Mouse (Mus musculus): ENCODE measurements around the gene Zbed6. TPM values are rescaled to one million over a fixed set of nuclear protein-coding genes. Genes with fewer than 3 reads are reported as not detected.
"Not testable (repeated sequence)": the region's sequence is repeated elsewhere in the genome, so short reads cannot be mapped to it uniquely, and the experiment has no call there.

Zbed6 gene
- total RNA-seq, 2 experiments from 2014 or later = 5.5 to 6.0 TPM

DNA sequence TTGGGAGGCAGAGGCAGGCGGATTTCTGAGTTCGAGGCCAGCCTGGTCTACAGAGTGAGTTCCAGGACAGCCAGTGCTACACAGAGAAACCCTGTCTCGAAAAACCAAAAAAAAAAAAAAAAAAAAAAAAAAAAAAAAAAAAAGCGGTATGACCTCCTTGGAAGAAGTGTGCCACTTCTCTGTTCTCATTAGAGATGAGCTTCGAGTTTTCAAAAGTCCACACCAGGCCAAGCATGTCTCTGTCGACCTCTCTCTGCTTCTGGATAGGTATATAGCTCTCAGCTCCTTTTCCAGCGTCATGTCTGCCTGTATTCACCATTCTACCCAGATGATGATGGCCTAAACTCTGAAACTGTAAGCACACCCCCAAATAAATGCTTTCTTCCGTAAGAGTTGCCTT, 5.0 kb upstream of the Zbed6 start:
- intact Hi-C loops (cut with DNase I) = not testable (repeated sequence)

GRCm38 (mm10) chr1:133664203-133664970, 3.7 kb upstream of the Zbed6 start:
- intact Hi-C loops (cut with DNase I) = loop anchor here (5.0 kb wide), 1 partner anchor 243 kb away; the partner anchor contains the start of gene Optc
- no peak for DNase-seq (ENCODE audit: low spot score in 2 of 2)

More for the DNA sequence above, 5.0 kb upstream of the Zbed6 start:
- DNase-seq (ENCODE audit: low spot score in 2 of 2) = not testable (repeated sequence)

GRCm38 (mm10) chr1:133663427-133663826, 2.7 kb upstream of the Zbed6 start:
- DNase-seq (ENCODE audit: low spot score in 2 of 2) = peak; percentile 33 to 82
- intact Hi-C loops (cut with DNase I) = loop anchor here (5.0 kb wide), 1 partner anchor 244 kb away; the partner anchor contains the start of gene Optc

DNA sequence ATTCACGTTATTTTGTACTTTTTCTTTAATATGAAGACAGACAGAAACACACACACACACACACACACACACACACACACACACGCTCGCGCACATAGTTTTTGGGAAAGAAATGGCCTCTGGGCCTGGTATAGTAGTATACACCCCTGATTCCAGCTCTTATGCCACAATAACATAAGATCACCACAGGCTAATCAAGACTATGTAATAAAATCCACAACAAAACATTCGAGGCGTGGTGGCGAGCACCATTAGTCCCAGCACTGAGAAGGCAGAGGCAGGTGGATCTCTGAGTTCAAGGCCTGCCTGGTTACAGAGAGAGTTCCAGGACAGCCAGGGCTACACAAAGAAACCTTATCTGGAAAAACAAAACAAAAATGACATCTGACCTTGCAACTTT, 2.3 kb upstream of the Zbed6 start:
- intact Hi-C loops (cut with DNase I) = loop anchor here (5.0 kb wide), 1 partner anchor 244 kb away; the partner anchor contains the start of gene Optc
- no peak for DNase-seq (ENCODE audit: low spot score in 2 of 2)

GRCm38 (mm10) chr1:133661203-133661933, 683 bp upstream of the Zbed6 start, which contains the start of gene Gm38394:
Gene Gm38394 (minus strand): TSS chr1:133661318.
- peak; percentile 94 to 97 for DNase-seq (ENCODE audit: low spot score in 2 of 2)
- intact Hi-C loops (cut with DNase I) = loop anchor here (5.0 kb wide), 1 partner anchor 246 kb away; the partner anchor contains the start of gene Optc

- DNase-seq (ENCODE audit: low spot score in 2 of 2) = no peak
- intact Hi-C loops (cut with DNase I) = no loop called here
Measured at GRCm38 (mm10) chr1:133658878-133659277, 1.8 kb downstream of the Zbed6 start.

GRCm38 (mm10) chr1:133656811-133657210, 3.9 kb downstream of the Zbed6 start:
- intact Hi-C loops (cut with DNase I) = no loop called here
- DNase-seq (ENCODE audit: low spot score in 2 of 2) = no peak

DNA sequence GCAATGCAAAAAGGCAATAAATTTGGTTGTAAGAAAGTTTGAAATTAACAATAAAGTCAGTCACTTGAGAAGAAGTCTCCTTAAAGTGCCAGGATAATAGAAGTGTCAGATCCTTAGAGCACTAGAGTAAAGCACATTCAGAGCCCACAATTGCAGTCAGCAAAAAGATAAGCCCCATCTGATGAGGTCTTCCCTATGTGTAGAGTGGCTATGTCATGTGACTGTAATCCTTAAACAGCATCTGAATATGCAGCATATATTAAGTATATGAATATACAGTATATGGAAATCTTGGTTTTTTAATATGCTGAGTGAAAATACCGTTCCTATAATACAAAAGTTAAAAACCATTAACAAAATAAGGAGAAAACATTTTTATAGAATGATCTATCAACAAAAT, 7.7 kb downstream of the Zbed6 start:
- intact Hi-C loops (cut with DNase I) = no loop called here
- no peak for DNase-seq (ENCODE audit: low spot score in 2 of 2)

DNA sequence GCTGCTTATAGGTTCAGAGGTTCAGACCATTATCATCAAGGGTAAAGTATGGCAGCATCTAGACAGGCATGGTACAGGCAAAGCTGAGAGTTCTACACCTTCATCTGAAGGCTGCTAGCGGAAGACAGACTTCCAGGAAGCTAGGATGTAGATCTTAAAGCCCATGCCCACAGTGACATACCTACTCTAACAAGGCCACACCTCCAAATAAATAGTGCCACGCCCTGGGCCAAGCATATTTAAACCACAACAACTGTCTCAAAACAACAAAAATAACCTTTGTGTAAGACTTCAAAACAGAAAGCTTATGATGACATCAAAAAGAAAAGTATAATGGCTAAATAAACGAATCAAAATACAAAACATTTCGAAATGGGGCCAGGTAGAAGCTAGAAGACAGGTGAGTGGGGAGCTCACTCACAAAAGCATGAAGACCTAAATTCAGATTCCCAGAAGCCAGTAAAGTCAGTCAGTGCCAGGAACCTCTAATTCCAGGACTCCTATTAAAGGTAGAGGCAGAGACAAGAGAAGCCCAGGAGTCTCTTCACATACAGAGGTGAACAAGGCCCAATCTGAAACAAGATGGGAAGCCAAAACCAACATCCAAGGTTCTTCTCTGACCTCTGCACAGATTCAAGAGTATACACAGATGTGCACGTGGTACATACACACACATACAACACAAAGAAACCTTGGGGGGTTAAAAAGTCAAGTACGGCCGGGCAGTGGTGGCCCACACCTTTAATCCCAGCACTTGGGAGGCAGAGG, 10.2 kb downstream of the Zbed6 start:
- intact Hi-C loops (cut with DNase I) = no loop called here

GRCm38 (mm10) chr1:133645652-133646051, 15.0 kb downstream of the Zbed6 start:
- no peak for DNase-seq (ENCODE audit: low spot score in 2 of 2)

More for the DNA sequence above, 10.2 kb downstream of the Zbed6 start:
- DNase-seq (ENCODE audit: low spot score in 2 of 2) = no peak

GRCm38 (mm10) chr1:133641163-133641562, 19.5 kb downstream of the Zbed6 start:
- DNase-seq (ENCODE audit: low spot score in 2 of 2) = no peak
- intact Hi-C loops (cut with DNase I) = no loop called here

More at GRCm38 (mm10) chr1:133645652-133646051, 15.0 kb downstream of the Zbed6 start:
- intact Hi-C loops (cut with DNase I) = no loop called here

- intact Hi-C loops (cut with DNase I) = loop anchor here (10.0 kb wide), 1 partner anchor 406 kb away; no protein-coding TSS in a partner anchor
- no peak for DNase-seq (ENCODE audit: low spot score in 2 of 2)
Measured at GRCm38 (mm10) chr1:133638517-133638916, 22.2 kb downstream of the Zbed6 start.

DNA sequence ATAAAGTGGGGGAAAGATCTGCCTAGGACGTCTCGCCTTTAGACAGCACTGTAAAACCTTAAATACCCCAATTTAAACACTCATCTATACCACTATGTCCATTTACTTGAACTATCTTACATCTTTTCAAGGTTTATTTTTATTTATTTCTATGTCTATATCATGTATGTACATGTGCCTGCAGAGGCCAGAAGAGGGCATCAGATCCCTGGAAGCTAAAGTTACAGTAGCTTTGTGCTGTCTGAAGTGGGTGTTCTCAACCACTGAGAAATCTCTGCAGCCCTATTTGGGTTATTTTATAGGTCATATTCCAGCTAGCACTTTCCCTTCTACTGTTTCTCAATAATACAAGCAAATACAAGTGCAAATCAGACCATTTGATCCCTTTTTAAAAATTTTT, 28.5 kb downstream of the Zbed6 start:
- no peak for DNase-seq (ENCODE audit: low spot score in 2 of 2)
- intact Hi-C loops (cut with DNase I) = loop anchor here (10.0 kb wide), 1 partner anchor 413 kb away; no protein-coding TSS in a partner anchor

DNA sequence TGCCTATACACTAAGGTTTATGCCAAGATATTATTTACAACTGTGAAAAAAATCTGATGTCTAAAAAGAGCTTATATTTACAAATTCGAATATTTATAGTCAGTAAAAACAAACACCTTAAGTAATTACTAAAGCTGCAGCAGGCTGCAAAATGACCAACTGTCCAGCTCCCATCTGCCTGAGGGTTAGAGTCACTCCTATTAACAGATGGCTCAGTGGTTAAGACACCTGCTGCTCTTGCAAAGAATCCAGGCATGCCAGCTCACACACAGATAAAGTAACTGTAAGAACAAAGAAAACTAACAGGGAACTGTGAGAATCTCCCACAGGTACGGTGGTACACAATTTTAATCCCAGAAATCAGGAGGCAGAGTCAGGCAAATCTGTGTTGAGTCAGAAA, 35.6 kb downstream of the Zbed6 start:
- intact Hi-C loops (cut with DNase I) = no loop called here

GRCm38 (mm10) chr1:133618311-133618710, 42.4 kb downstream of the Zbed6 start:
- intact Hi-C loops (cut with DNase I) = loop anchor here (10.0 kb wide), 1 partner anchor 484 kb away; the partner anchor contains the start of gene Ppp1r15b

More for the DNA sequence above, 35.6 kb downstream of the Zbed6 start:
- DNase-seq (ENCODE audit: low spot score in 2 of 2) = no peak

DNA sequence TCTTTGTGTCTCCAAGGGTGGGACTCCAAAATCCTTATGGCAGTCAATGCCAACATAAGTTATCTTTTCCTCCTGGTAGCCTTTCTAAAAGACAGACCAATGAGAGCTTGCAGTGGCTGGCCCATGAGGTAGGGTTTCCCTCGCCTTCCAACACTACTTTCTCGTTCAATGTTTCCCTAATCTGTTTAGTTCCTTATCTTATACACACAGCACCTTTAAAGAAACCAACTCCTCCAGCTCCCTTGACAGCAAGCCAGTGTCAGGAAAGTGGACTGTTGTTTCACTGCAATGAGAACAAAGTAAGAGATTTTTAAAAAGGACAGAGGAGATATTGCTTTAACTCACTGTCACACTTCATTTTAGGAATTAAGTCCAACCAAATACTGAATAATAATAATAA, 42.8 kb downstream of the Zbed6 start:
- intact Hi-C loops (cut with DNase I) = loop anchor here (10.0 kb wide), 1 partner anchor 483 kb away; the partner anchor contains the start of gene Ppp1r15b
- no peak for DNase-seq (ENCODE audit: low spot score in 2 of 2)

More at GRCm38 (mm10) chr1:133618311-133618710, 42.4 kb downstream of the Zbed6 start:
- DNase-seq (ENCODE audit: low spot score in 2 of 2) = no peak

GRCm38 (mm10) chr1:133613817-133614216, 46.9 kb downstream of the Zbed6 start:
- intact Hi-C loops (cut with DNase I) = loop anchor here (5.0 to 10.0 kb wide), 2 partner anchors 297 to 479 kb away; partner anchors contain the start of gene Ppp1r15b
- no peak for DNase-seq (ENCODE audit: low spot score in 2 of 2)

DNA sequence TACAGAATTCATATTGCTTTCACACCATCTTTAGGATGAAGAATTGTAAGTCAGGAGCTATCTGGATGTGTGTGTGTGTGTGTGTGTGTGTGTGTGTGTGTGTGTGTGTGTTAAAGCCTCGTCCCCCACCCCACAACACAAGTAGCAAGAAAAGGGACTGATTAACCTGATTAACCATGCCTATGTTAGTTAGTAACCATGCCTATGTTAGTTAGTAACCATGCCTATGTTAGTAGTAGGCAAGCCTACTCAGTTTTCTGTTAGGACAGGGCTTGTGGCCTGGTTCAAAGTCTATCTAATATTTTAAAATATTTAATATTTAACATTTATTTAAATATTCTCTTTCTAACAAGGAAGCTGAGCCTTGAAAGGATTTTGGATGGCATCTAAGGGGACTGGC, 49.2 kb downstream of the Zbed6 start:
- DNase-seq (ENCODE audit: low spot score in 2 of 2) = no peak
- intact Hi-C loops (cut with DNase I) = loop anchor here (2.0 to 10.0 kb wide), 4 partner anchors 231 to 477 kb away; partner anchors contain the start of gene Ppp1r15b

DNA sequence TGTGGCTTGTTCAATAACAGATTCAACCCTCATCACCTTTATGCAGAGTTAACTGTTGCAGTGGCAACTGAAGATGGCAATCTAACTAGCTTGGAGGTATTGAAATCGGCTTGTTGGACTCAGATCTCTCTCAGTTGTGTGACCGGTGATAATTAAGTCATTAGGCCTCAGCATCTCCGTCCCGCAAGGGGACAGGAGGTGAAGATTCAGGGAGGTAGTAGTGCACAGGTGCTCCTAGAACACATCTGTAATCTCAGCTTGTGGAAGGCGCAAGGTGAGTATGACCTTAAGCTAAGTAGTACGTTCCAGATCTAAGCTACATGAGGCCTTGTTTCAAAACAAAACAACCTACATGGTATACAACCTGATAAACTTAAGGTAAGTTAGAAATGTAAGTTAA, 50.1 kb downstream of the Zbed6 start:
- DNase-seq (ENCODE audit: low spot score in 2 of 2) = no peak
- intact Hi-C loops (cut with DNase I) = loop anchor here (2.0 to 10.0 kb wide), 4 partner anchors 230 to 476 kb away; partner anchors contain the start of gene Ppp1r15b
